In the genomic region with DNA sequence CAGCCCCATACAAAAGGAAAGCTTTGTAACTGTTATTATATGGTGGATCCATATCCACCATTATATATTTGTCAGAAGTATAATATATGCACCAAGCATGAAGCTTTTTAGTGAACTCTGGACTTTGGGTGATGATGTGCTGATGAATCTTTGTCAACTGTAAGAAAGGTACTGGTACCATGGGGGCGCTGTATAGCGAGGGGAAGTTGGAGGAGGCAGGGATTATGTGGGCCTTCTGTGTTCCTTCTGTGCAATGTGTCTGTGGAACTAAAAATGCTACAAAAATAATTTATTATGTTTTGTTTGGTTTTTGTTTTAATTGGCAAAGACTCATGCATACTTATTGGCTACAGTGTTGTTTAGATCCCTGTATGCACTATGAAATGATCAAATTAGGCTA, we compare ENCODE assay signal across 29 mouse cellular contexts. TPM values are rescaled to one million over a fixed set of nuclear protein-coding genes. Genes with fewer than 3 reads are reported as not detected.
"Had no signal": no experiment of that assay in that cellular context is flagged by ENCODE, and none has a peak within 500 bp of the region (broad histone marks: within the 10 kb centered on the region; RNA-seq: fewer than 3 reads in every experiment).

No protein-coding gene starts in this region.

- H3K4me3 ChIP-seq: embryonic facial prominence, embryonic 10.5 days; embryonic facial prominence, embryonic 12.5 days; embryonic facial prominence, embryonic 13.5 days; embryonic facial prominence, embryonic 15.5 days; erythroblast, embryonic 14.5 days; forebrain, embryonic 10.5 days; forebrain, embryonic 12.5 days; forebrain, embryonic 13.5 days; forebrain, embryonic 15.5 days; gastrocnemius, adult 2 months; heart, adult 2 months had no signal

- H3K4me2 ChIP-seq: embryonic facial prominence, embryonic 12.5 days; embryonic facial prominence, embryonic 13.5 days; embryonic facial prominence, embryonic 15.5 days; forebrain, embryonic 12.5 days; forebrain, embryonic 13.5 days; forebrain, embryonic 15.5 days had no signal

- H3K36me3 ChIP-seq: embryonic facial prominence, embryonic 10.5 days; embryonic facial prominence, embryonic 12.5 days; embryonic facial prominence, embryonic 13.5 days; embryonic facial prominence, embryonic 15.5 days; forebrain, embryonic 10.5 days; forebrain, embryonic 12.5 days; forebrain, embryonic 15.5 days had no signal

- ATAC-seq: forebrain, embryonic 13.5 days; forebrain, embryonic 14.5 days; forebrain, embryonic 15.5 days had no signal

- H3K9me3 ChIP-seq: embryonic facial prominence, embryonic 10.5 days; embryonic facial prominence, embryonic 12.5 days; embryonic facial prominence, embryonic 15.5 days; forebrain, embryonic 10.5 days; forebrain, embryonic 12.5 days; forebrain, embryonic 13.5 days; forebrain, embryonic 15.5 days had no signal

- H3K9ac ChIP-seq: embryonic facial prominence, embryonic 12.5 days; embryonic facial prominence, embryonic 13.5 days; embryonic facial prominence, embryonic 15.5 days; forebrain, embryonic 12.5 days; forebrain, embryonic 13.5 days; forebrain, embryonic 15.5 days had no signal

- H3K4me1 ChIP-seq: embryonic facial prominence, embryonic 10.5 days; embryonic facial prominence, embryonic 12.5 days; embryonic facial prominence, embryonic 13.5 days; embryonic facial prominence, embryonic 15.5 days; forebrain, embryonic 10.5 days; forebrain, embryonic 12.5 days; forebrain, embryonic 13.5 days; forebrain, embryonic 15.5 days had no signal

- DNase-seq: cerebellum, adult 8-10 months; cerebellum, adult 9-10 months; cerebellum, adult 9-11 months; cerebellum, postnatal 10 days; cerebellum, postnatal 14 days; cerebellum, postnatal 25 days; cerebellum, postnatal 36 days; embryo, embryonic 11 days; gastrocnemius, adult 2 months; gastrocnemius, postnatal 10 days; gastrocnemius, postnatal 14 days; gastrocnemius, postnatal 25 days; gastrocnemius, postnatal 36 days; heart, adult 11 months; heart, adult 18-20 months; heart, adult 2 months had no signal

- H3K27me3 ChIP-seq: embryonic facial prominence, embryonic 12.5 days; embryonic facial prominence, embryonic 13.5 days; embryonic facial prominence, embryonic 15.5 days; forebrain, embryonic 12.5 days; forebrain, embryonic 13.5 days; forebrain, embryonic 15.5 days had no signal

- H3K27ac ChIP-seq: embryonic facial prominence, embryonic 10.5 days; embryonic facial prominence, embryonic 12.5 days; embryonic facial prominence, embryonic 13.5 days; embryonic facial prominence, embryonic 15.5 days; forebrain, embryonic 10.5 days; forebrain, embryonic 12.5 days; forebrain, embryonic 13.5 days; forebrain, embryonic 15.5 days; gastrocnemius, adult 2 months; heart, adult 2 months had no signal

RNA-seq across cellular contexts. Expression of a gene that starts 16.2 kb away (rescaled TPM):
- total RNA-seq: common myeloid progenitor, adult 5-6 weeks; granulocyte monocyte progenitor cell, adult 5-6 weeks; heart, adult 18-20 months; heart, adult 2 months; heart, adult 8-10 months had no signal
- polyA plus RNA-seq: erythroblast, embryonic 14.5 days had no signal
